Mouse (Mus musculus) retina, postnatal 1 day (tissue): ENCODE results near the gene Vash2.
A peak's percentile ranks its signal among the peaks of the same experiment; 100 is the strongest.
"Not testable (repeated sequence)": the region's sequence is repeated elsewhere in the genome, so short reads cannot be mapped to it uniquely, and the experiment has no call there.

ENCODE experiments used
- DNase-seq: peaks from one replicate; pipeline ENCODE4 v3.0.0-alpha.2; 2012

The Vash2 gene

GRCm38 (mm10) chr1:190974833-190975232 lies 4.3 kb downstream of the Vash2 start:
- DNase-seq: no peak

GRCm38 (mm10) chr1:190974191-190974590 lies 4.9 kb downstream of the Vash2 start:
- DNase-seq: no peak

GRCm38 (mm10) chr1:190972612-190973192 lies 6.4 kb downstream of the Vash2 start:
- peak; percentile 46 for DNase-seq

- no peak for DNase-seq
Observed at GRCm38 (mm10) chr1:190971708-190972610, 7.1 kb downstream of the Vash2 start.

GRCm38 (mm10) chr1:190968010-190968409 lies 11.1 kb downstream of the Vash2 start:
- no peak for DNase-seq

- no peak for DNase-seq
Observed at GRCm38 (mm10) chr1:190964992-190965780, 13.9 kb downstream of the Vash2 start.

- no peak for DNase-seq
Observed at GRCm38 (mm10) chr1:190962760-190963159, 16.3 kb downstream of the Vash2 start.

GRCm38 (mm10) chr1:190958821-190959220 lies 20.3 kb downstream of the Vash2 start:
- no peak for DNase-seq

GRCm38 (mm10) chr1:190953009-190953408 lies 26.1 kb downstream of the Vash2 start:
- DNase-seq: no peak

- DNase-seq: no peak
Observed at GRCm38 (mm10) chr1:190951014-190951413, 28.1 kb downstream of the Vash2 start.

GRCm38 (mm10) chr1:190948846-190949245 lies 30.2 kb downstream of the Vash2 start:
- no peak for DNase-seq

- no peak for DNase-seq
Observed at GRCm38 (mm10) chr1:190948439-190948838, 30.7 kb downstream of the Vash2 start.

- peak; percentile 66 for DNase-seq
Observed at GRCm38 (mm10) chr1:190947986-190948385, 31.1 kb downstream of the Vash2 start.

- DNase-seq: peak; percentile 84
Observed at GRCm38 (mm10) chr1:190944109-190944760, 34.9 kb downstream of the Vash2 start.

- DNase-seq: no peak
Observed at GRCm38 (mm10) chr1:190939803-190940202, 39.3 kb downstream of the Vash2 start.

GRCm38 (mm10) chr1:190930181-190930580 lies 48.9 kb downstream of the Vash2 start:
- no peak for DNase-seq

GRCm38 (mm10) chr1:190929010-190929695 lies 49.9 kb downstream of the Vash2 start:
- no peak for DNase-seq

GRCm38 (mm10) chr1:190928370-190929009 lies 50.6 kb downstream of the Vash2 start:
- peak; percentile 99 for DNase-seq

- DNase-seq: no peak
Observed at GRCm38 (mm10) chr1:190927751-190928369, 51.2 kb downstream of the Vash2 start.

GRCm38 (mm10) chr1:190927311-190927710 lies 51.8 kb downstream of the Vash2 start:
- no peak for DNase-seq

GRCm38 (mm10) chr1:190924812-190925211 lies 54.3 kb downstream of the Vash2 start, which contains the start of gene Angel2:
Gene Angel2 (plus strand): TSS chr1:190925112.
- not testable (repeated sequence) for DNase-seq
